Mouse (Mus musculus) bone marrow macrophage, adult 2 months (primary cell): Measurements from ENCODE around the gene Tmem207.

Source experiments
- CTCF ChIP-seq: IDR thresholded peaks from 2 replicates; pipeline ENCODE4 v1.5.1; 2012; ENCODE audit warnings: low read depth, mild to moderate bottlenecking, low read length, moderate library complexity
- POLR2A ChIP-seq: IDR thresholded peaks from 2 replicates; pipeline ENCODE4 v1.6.1; 2012; ENCODE audit warnings: mild to moderate bottlenecking, low read depth, low read length, borderline replicate concordance

DNA sequence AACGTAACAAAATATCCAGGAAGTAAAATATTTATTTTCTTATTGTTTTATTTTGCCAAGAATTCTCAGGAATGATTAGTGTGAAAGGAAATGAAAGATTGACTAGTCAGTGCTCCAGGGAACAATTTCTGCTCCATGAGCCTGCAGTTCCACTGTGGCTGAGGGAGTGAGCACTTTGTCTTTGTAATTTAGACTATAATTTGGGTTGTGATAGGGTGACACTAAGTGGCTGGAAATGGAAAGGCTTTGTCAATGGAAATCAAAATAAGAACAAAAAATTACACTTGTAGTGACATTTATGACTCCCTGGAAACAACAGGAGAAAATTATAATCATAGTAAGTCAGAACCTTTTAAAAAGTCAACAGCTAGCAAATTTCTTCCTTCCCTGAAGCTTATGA is 5.7 kb upstream of the Tmem207 start:
- no peak for TF ChIP-seq POLR2A
- no peak for TF ChIP-seq CTCF
